Mouse (Mus musculus) adrenal gland, postnatal 36 days (tissue): ENCODE measurements at regions not wholly inside any gene's neighbourhood (a gene's known extent, or its start where the extent isn't known, plus 50 kb on each side); places are given as distances from the start of the nearest gene placed in this dataset.

Source experiments
- DNase-seq, 2 experiments: peaks; one replicate each; pipeline ENCODE4 v3.0.0; 2021; ENCODE audit warnings: mixed read lengths in 1 of 2

- DNase-seq = no peak
Measured at GRCm38 (mm10) chr12:32489415-32490139, 111.1 kb downstream of the Ccdc71l start.

- no peak for DNase-seq
Measured at GRCm38 (mm10) chr12:32504196-32504595, 125.7 kb downstream of the Ccdc71l start.

DNA sequence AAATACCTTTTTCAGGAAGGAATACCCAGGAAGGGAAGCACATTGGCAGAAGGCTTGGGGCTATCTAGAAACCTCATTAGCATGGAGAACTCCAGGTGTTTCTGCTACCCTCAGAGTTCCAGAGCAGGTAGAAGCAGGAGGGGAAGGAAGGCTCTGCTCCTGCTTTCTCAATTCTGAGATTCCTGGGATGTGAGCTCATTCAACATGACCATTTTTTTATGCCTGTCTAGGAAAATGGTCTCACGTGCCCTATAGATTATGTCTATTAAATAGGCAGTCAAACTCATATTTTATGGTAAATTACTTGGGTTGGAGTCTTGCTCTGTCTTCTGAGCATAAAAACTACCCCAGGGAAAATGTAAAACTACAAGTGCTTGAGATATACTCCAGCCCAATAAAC, 130.2 kb downstream of the Ccdc71l start:
- no peak for DNase-seq

DNA sequence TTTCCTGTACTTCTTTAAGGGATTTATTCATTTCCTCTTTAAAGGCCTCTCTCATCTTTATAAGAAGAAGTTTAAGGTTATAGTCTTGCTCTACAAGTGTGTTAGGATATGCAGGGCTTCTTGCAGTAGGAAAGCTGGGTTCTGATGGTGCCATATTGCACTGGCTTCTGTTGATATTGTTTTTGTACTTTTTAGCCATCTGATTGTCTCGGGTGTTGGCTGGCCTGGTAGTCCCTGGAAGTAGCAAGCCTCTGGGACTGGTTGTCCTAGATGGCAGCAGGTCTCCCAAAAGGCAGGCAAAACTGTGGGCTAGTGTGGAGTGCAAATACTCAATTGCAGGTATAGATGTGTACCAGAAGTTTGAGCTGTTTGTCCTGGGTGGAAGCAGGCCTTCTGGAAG, 147.1 kb downstream of the Ccdc71l start:
- DNase-seq = no peak

GRCm38 (mm10) chr12:32531216-32531615, 152.7 kb downstream of the Ccdc71l start:
- no peak for DNase-seq

DNA sequence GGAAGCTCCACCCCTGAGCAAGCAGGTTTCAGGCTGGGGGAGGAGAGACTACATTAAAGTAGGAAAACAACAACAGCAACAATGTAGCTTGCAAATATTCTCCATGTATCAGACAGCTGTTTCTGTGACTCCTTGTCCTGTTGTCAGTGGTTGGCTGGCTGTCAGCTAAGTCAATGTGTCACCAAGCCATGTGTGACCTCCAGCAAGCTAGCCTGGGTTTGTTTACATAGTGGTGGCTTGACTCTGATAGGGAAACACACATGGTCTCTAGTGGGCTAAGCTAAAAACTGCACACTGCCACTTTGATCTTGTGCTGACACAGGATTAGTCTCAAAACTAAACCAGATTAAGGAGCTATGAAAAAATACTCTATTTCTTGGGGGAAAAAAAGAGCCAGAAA, 155.1 kb downstream of the Ccdc71l start:
- peak; percentile 54 to 56 for DNase-seq

GRCm38 (mm10) chr12:32545466-32545865, 167.0 kb downstream of the Ccdc71l start:
- no peak for DNase-seq

GRCm38 (mm10) chr12:32546356-32546755, 167.9 kb downstream of the Ccdc71l start:
- DNase-seq = no peak

DNA sequence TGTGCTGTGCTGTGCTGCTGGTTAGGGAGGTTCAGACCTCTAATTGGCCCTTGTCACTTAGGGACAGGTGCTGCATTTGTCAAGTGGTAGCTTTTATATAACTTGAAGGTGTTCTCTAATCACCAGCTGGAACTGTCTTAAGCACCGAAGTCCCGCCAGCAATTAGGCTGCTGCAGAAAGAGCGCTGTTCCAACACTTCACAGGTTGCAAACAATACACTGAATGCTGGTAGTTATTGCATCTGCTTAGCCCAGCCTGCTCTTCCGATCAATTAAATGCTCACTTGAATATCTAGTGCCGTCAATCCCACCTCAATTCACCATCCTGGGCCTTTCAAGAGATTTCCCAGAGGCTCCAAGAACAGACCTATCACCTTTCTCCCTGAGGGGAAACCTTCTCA, 175.3 kb downstream of the Ccdc71l start:
- no peak for DNase-seq

GRCm38 (mm10) chr12:32567777-32568176, 189.3 kb downstream of the Ccdc71l start:
- DNase-seq = no peak

- DNase-seq = no peak
Measured at GRCm38 (mm10) chr12:32581304-32581703, 202.8 kb downstream of the Ccdc71l start.

- no peak for DNase-seq
Measured at GRCm38 (mm10) chr12:32602131-32602815, 217.1 kb upstream of the Nampt start.

DNA sequence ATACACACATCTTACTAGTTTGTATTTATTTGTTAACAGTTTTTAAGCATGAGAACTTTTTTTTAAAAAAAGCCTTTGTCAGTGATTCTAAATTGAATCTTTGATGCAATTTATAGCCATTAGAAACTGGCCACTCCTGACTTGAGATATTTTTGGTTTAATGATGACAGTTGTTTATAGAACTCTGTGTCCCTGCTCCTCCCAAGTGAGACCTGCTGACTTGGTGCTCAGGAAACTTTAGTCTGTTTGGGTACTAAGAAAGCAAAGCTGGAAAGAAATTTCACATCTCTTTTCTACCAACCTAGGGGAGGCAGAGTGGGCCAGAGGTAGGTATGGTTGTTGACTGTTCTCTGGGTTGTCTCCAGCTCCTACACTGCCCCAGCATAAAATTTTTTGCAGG, 214.0 kb upstream of the Nampt start:
- no peak for DNase-seq

DNA sequence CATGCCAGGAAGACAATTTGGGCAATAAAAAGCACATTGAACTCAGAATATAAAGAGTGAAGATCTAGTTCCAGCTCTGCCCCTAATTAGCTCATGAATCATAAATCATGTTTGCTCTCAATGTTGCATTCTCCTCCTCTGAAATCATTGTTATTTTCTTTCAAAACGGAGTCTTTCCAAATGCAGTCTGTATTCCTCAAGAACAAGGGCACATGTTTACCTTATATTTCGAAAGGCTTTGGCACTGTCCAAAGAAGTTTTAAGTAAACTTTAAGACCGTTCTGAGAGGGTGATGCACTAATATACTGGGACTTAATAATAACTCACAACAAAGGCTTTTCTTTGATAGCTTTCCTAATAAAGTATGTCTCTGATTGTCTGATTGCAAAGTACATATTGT, 204.3 kb upstream of the Nampt start:
- DNase-seq = no peak

DNA sequence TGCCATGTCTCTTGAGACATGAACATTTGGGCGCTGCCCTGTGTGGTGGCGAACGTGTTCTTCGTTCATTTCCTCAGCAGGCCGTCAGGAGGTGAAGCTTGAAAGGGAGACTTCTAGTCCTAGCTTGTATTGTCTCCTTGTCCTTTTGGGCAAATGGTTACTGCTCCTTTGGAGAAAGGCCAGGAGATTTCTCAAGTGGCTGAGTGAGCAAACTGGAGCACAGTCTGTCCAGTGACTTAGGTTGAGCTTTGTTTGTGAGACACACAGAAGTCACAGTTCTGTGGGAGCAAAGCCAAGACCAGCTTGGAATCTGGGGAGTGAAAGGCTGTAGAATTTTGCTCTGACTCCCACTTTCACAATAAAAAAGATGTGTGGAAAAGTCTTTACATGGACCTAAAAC, 203.3 kb upstream of the Nampt start:
- DNase-seq = peak; percentile 66 to 71

GRCm38 (mm10) chr12:32617031-32617430, 202.3 kb upstream of the Nampt start:
- DNase-seq = no peak

GRCm38 (mm10) chr12:32619830-32620229, 199.5 kb upstream of the Nampt start:
- no peak for DNase-seq

- peak in 1 of 2 experiments; percentile 45 for DNase-seq
Measured at GRCm38 (mm10) chr12:32621739-32622138, 197.6 kb upstream of the Nampt start.

DNA sequence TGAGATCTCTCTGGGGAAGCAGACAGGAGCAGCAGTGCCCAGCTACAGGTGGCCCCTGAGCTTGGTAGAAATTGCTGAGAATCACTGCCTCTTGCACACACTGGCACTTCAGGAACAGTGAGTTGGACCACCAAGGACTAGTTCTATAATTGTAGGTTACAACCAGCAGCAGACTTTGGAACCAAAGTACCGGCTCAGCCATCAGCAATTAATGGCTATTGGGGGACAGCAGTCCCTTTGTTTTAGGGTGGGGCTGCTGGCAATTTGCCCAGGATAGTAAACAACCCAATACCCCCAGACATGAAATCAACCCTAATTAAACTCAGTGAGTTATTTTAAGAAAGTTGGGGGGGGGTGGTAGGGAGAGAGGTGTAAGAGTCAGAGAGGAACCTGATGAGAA, 190.8 kb upstream of the Nampt start:
- DNase-seq = no peak

GRCm38 (mm10) chr12:32632935-32633334, 186.4 kb upstream of the Nampt start:
- no peak for DNase-seq

GRCm38 (mm10) chr12:32635055-32635454, 184.3 kb upstream of the Nampt start:
- DNase-seq = no peak

DNA sequence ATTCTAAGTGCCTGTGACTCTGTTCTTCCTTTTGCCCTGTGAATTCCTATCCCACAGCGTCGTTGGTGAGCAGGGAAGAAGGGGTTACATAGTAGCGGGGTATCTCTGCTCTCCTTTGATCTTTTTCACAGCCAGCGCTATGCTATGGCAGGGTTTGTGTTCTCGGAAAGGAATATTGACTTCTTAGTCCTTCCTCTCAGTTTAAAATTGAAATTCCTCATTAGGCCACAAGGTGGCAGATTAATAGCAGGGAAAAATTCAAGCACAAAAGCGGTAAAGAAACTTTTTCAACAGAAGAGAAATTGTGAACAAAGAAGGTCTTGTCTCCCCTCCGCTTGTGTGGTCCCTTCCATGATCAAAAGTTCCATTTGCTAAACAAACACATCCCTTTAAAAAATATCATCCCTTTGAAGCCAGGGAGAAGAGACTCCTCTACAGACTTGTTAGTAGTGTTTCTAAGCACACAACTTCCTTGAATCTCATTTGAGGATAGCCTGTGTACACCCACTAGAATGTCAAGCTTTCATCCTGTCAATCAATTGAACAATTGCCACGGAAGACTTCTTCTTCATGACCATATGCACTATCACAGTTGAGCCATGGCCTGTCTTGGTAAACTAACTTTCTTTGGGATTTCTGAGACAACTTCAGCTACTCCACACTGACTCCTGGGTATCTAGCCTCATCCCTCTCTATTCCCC, 181.8 kb upstream of the Nampt start:
- DNase-seq = no peak

GRCm38 (mm10) chr12:32640591-32640990, 178.8 kb upstream of the Nampt start:
- DNase-seq = no peak
